Mouse (Mus musculus) heart, postnatal 25 days (tissue): ENCODE measurements around the gene Myt1. TPM values are rescaled to one million over a fixed set of nuclear protein-coding genes. Genes with fewer than 3 reads are reported as not detected.
A peak's percentile ranks its signal among the peaks of the same experiment; 100 is the strongest.
"Not testable (repeated sequence)": the region's sequence is repeated elsewhere in the genome, so short reads cannot be mapped to it uniquely, and the experiment has no call there.

Experiments
- DNase-seq: peaks from one replicate; pipeline ENCODE4 v3.0.0; 2022; ENCODE audit warnings: low spot score
- intact Hi-C: fragments of 180-260 bp; cut with DNase I; formaldehyde crosslinking; loops from one replicate; pipeline ENCODE4 v1.15.1; 2025
- total RNA-seq, 2 experiments: library from RNA; stranded (reverse); gene quantifications; 2 replicates each; pipeline ENCODE4 v1.2.3; 2021

The Myt1 gene
- total RNA-seq, 2 experiments from 2014 or later: not detected

GRCm38 (mm10) chr2:181773203-181773602 lies 10.1 kb downstream of the Myt1 start:
- DNase-seq: no peak
- intact Hi-C loops: no loop called here

- intact Hi-C loops: no loop called here
- DNase-seq: no peak
Measured at GRCm38 (mm10) chr2:181775786-181776185, 12.7 kb downstream of the Myt1 start.

DNA sequence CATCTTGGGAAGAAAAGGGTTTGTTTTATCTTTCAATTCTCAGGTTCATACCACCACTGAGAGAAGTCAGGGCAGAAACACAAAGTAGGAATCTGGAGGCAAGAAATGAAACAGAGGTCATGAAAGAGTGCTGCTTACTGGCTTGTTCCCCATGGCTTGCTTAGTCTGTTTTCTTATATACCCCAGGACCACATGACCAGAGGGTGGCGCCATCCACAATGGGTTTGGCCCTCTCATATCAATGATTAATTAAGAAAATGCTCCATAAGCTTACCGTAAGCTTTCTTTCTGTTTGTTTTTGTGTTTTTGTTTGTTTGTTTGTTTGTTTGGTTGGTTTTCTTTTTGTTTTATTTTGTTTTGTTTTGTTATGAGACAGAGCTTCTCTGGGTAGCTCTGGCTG lies 14.6 kb downstream of the Myt1 start:
- intact Hi-C loops: no loop called here
- no peak for DNase-seq

DNA sequence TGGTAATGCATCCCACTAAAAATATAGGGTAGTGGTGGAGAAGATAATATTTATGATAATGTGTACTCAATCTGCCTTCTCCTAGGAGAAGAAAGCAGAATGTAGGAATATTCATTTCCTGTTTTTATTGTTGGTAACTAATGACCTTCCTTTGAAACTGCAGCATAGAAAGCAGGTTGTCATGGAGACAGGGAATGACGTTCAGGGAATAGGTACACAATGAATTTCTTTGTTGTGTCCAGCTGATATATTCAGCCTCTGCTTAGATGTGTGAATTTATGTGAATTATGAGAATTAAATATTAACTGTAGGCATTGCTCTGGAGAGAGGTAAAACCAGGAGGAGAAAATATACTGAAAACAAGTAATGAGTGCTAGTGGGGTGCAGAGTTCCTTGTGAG lies 18.3 kb downstream of the Myt1 start:
- intact Hi-C loops: no loop called here
- DNase-seq: no peak

DNA sequence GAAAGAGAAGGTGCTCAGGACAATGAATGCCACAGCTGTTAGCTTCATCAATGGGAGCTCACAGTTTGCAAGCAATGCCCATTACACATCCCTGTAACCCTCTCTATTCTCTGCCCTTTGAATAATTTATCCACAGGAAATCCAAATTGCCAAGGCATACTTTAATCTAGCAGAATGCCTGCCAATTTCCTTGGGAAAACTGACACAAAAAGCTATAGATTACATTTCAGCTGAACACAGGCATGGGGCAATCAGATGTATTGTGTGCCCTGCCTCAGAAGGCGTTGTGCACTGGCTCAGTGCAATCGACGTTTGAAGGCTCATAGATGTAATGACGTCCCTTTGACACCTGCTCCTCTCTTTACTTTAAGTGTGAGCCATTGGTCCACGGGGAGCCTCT lies 24.7 kb downstream of the Myt1 start:
- DNase-seq: no peak
- intact Hi-C loops: no loop called here

DNA sequence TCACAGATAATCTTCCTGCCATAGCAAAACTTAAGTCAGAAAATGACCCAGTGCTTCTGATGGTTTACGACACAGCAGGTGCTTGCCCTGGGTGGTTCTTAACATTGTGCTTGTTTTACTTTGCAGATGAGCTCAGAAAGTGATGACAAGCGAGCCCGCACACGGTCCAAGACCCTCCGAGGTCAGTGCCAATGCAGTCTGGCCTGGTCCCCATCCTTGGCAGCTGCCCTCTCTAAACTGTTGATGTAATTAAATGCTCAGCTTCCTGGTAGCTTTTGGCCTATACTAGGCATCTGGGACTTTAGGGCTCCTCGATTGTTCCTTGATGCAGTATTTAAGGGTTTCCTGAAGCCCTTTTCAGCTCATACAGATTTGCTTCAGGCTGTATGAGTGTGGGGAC lies 26.3 kb downstream of the Myt1 start:
- no peak for DNase-seq

GRCm38 (mm10) chr2:181793186-181793585 lies 30.1 kb downstream of the Myt1 start:
- intact Hi-C loops, DNase-seq: not testable (repeated sequence)

More for the DNA sequence above, 26.3 kb downstream of the Myt1 start:
- intact Hi-C loops: no loop called here

DNA sequence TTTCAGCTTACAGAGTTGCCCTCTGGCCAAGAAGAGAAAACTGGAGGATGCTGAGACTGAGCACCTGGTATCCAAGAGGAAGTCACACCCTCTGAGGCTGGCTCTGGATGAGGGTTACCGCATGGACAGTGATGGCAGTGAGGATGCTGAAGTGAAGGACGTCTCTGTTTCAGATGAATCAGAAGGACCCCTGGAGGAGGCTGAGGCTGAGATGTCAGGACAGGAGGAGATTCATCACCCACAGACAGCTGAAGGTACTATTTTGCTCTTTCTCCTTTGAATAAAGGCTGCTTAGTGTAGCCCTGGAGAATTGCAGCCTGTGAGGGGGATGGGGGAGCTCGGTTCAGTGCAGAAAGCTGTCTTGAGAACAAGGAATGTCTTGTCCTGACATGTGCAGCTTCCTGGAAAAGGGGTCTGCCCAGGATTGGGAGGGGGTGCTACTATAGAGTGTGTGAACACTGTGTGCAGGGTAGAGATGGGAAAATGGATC lies 32.6 kb downstream of the Myt1 start:
- DNase-seq: no peak
- intact Hi-C loops: no loop called here

DNA sequence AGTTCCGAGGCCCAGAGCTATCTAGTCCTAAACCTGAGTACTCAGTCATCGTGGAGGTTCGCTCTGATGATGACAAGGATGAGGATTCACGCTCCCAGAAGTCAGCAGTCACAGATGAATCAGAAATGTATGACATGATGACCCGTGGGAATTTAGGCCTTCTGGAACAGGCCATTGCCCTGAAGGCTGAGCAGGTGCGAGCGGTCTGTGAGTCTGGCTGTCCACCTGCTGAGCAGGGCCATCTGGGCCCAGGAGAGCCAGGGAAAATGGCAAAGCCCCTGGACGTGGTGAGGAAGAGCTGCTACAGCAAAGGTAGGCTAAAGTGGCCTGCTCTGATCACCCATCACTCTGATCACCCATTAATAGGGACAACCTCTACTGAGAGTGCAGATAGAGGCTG lies 34.5 kb downstream of the Myt1 start:
- intact Hi-C loops: no loop called here
- DNase-seq: no peak

DNA sequence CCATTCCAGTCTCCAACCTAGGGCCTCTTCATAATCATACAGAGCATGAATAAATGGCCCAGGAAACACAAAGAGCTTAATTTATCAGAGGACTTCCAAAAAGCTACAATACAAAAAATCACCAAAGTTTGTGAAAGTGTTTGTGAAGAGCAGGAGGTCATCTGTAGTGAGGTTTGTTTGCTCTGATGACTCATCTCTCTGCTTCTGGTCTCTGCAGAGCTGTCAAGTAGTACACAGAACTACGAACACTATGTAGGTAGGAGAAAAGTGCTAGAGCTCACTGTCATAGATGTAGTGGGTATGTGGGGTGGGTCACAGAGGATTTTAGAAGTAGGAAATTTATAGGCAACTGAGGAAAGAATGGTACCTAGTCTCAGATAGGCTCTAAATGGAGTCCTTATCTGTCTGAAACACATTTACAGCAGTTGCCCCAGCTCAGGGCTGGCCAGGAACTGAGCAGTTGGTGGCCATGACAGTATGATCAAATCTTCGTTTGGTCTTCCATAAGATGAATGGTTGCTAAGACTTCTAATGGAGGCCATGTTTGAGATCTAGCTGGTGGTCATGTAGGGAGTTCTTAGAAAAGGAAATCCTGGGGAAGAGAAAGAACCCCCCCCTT lies 66.0 kb downstream of the Myt1 start:
- no peak for DNase-seq
- intact Hi-C loops: no loop called here

GRCm38 (mm10) chr2:181832745-181833144 lies 69.6 kb downstream of the Myt1 start:
- DNase-seq: no peak
- intact Hi-C loops: loop anchor here (10.0 kb wide), 1 partner anchor 1118 kb away; the partner anchor contains the start of gene Gid8

GRCm38 (mm10) chr2:181837372-181838292 lies 74.5 kb downstream of the Myt1 start, which contains the start of gene Pcmtd2:
TSS of gene Pcmtd2 (plus strand) at chr2:181837854.
- peak; percentile 87 for DNase-seq
- intact Hi-C loops: loop anchor here (1.0 to 10.0 kb wide), 2 partner anchors 115 to 1123 kb away; partner anchors contain the start of gene Gid8

GRCm38 (mm10) chr2:181838293-181838680 lies 75.2 kb downstream of the Myt1 start:
- intact Hi-C loops: loop anchor here (1.0 to 10.0 kb wide), 2 partner anchors 116 to 1123 kb away; partner anchors contain the start of gene Gid8
- no peak for DNase-seq

GRCm38 (mm10) chr2:181845709-181846394 lies 82.7 kb downstream of the Myt1 start:
- intact Hi-C loops: no loop called here
- DNase-seq: no peak

GRCm38 (mm10) chr2:181863791-181864535 lies 100.8 kb downstream of the Myt1 start, which contains the start of gene Polr3k:
TSS of gene Polr3k (plus strand) at chr2:181864337.
- DNase-seq: peak; percentile 89
- intact Hi-C loops: loop anchor here (2.0 to 10.0 kb wide), 2 partner anchors 141 to 239 kb away; no protein-coding TSS in a partner anchor

DNA sequence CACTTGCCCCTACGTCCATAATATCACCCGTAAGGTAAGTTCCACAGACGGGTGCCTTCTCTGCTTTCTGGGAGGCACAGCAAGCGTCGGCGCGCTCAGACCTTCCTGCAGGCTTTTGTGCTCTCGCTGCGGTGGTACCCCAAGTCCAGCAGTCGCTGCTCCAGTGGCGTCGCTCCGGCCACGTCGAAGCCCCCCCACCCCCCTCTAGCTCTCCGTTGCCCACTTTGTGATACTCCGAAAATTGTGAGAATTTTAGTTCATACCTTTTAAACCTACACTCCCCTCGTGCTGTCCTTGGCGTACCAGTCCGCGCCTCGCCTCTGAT lies 101.4 kb downstream of the Myt1 start:
- DNase-seq: no peak
- intact Hi-C loops: loop anchor here (2.0 to 10.0 kb wide), 2 partner anchors 142 to 240 kb away; no protein-coding TSS in a partner anchor

- peak; percentile 4 for DNase-seq
- intact Hi-C loops: loop anchor here (10.0 kb wide), 1 partner anchor 242 kb away; no protein-coding TSS in a partner anchor
Measured at GRCm38 (mm10) chr2:181866931-181867330, 103.8 kb downstream of the Myt1 start.

DNA sequence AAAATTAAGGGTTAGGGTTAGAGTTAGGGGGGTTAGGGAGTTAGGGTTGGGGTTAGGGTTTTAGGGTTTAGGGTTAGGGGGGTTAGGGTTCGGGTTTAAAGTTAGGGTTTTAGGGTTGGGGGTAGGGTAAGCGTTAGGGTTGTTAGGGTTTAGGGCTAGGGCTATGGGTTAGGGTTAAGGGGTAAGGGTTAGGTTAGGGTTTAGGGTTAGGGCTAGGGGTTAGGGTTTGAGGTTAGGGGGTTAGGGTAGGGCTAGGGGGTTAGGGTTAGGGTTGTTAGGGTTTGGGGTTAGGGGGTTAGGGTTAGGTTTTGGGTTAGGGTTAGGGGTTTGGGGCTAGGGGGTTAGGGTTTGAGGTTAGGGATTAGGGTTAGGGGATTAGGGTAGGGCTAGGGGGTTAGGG lies 107.9 kb downstream of the Myt1 start:
- intact Hi-C loops: no loop called here
- DNase-seq: no peak
